Mouse (Mus musculus): ENCODE measurements at regions not wholly inside any gene's neighbourhood (a gene's known extent, or its start where the extent isn't known, plus 50 kb on each side); places are given as distances from the start of the nearest gene placed in this dataset.
A peak's percentile ranks its signal among the peaks of the same experiment; 100 is the strongest.

GRCm38 (mm10) chr12:25215266-25215665 lies 118.3 kb upstream of the Id2 start:
- TF ChIP-seq CTCF (IDR thresholded peaks at IDR 0.05) (no peak), EP300 (IDR thresholded peaks at IDR 0.05) (peak; percentile 96)

All from lung, postnatal 0 days (tissue).